Mouse (Mus musculus): ENCODE measurements around the gene Pttg1ip.

Pttg1ip gene

GRCm38 (mm10) chr10:77647461-77647860, 65.9 kb downstream of the Pttg1ip start:
- no peak for DNase-seq

GRCm38 (mm10) chr10:77647901-77648300, 66.4 kb downstream of the Pttg1ip start:
- DNase-seq, result no peak
